Mouse (Mus musculus) gastrocnemius, postnatal 36 days (tissue): ENCODE measurements around the gene Prkce. TPM values are rescaled to one million over a fixed set of nuclear protein-coding genes. Genes with fewer than 3 reads are reported as not detected.
"Not testable (repeated sequence)": the region's sequence is repeated elsewhere in the genome, so short reads cannot be mapped to it uniquely, and the experiment has no call there.

ENCODE experiments used
- DNase-seq, 2 experiments: peaks; one replicate each; pipeline ENCODE4 v3.0.0; 2022
- intact Hi-C: fragments of 180-260 bp; cut with DNase I; formaldehyde crosslinking; loops from one replicate; pipeline ENCODE4 v1.15.1; 2025
- total RNA-seq, 2 experiments: library from RNA; stranded (reverse); gene quantifications; 2 replicates each; pipeline ENCODE4 v1.2.3; 2021

Gene Prkce
- total RNA-seq, 2 experiments from 2014 or later, result 7.9 to 8.2 TPM

GRCm38 (mm10) chr17:86460645-86461430 lies 293.3 kb downstream of the Prkce start:
- intact Hi-C loops, result no loop called here
- no peak for DNase-seq

- intact Hi-C loops, result no loop called here
- DNase-seq, result no peak
Observed at GRCm38 (mm10) chr17:86463369-86463768, 295.8 kb downstream of the Prkce start.

GRCm38 (mm10) chr17:86464197-86464596 lies 296.6 kb downstream of the Prkce start:
- intact Hi-C loops, result no loop called here
- DNase-seq, result no peak

- no peak for DNase-seq
- intact Hi-C loops, result loop anchor here (5.0 kb wide), 1 partner anchor 43 kb away; no protein-coding TSS in a partner anchor
Observed at GRCm38 (mm10) chr17:86464689-86465363, 297.2 kb downstream of the Prkce start.

- intact Hi-C loops, result loop anchor here (5.0 kb wide), 1 partner anchor 44 kb away; no protein-coding TSS in a partner anchor
- no peak for DNase-seq
Observed at GRCm38 (mm10) chr17:86465865-86466264, 298.3 kb downstream of the Prkce start.

- intact Hi-C loops, result loop anchor here (5.0 kb wide), 1 partner anchor 44 kb away; no protein-coding TSS in a partner anchor
- no peak for DNase-seq
Observed at GRCm38 (mm10) chr17:86466412-86466811, 298.8 kb downstream of the Prkce start.

GRCm38 (mm10) chr17:86466871-86467270 lies 299.3 kb downstream of the Prkce start:
- intact Hi-C loops, result loop anchor here (5.0 kb wide), 1 partner anchor 45 kb away; no protein-coding TSS in a partner anchor
- no peak for DNase-seq

GRCm38 (mm10) chr17:86467291-86467898 lies 299.8 kb downstream of the Prkce start:
- DNase-seq, result no peak
- intact Hi-C loops, result loop anchor here (5.0 kb wide), 1 partner anchor 45 kb away; no protein-coding TSS in a partner anchor

GRCm38 (mm10) chr17:86467967-86468366 lies 300.4 kb downstream of the Prkce start:
- intact Hi-C loops, result loop anchor here (5.0 kb wide), 1 partner anchor 46 kb away; no protein-coding TSS in a partner anchor
- DNase-seq, result no peak

- intact Hi-C loops, result no loop called here
- DNase-seq, result no peak
Observed at GRCm38 (mm10) chr17:86470160-86470559, 302.6 kb downstream of the Prkce start.

- DNase-seq, result no peak
- intact Hi-C loops, result no loop called here
Observed at GRCm38 (mm10) chr17:86471684-86472083, 304.1 kb downstream of the Prkce start.

GRCm38 (mm10) chr17:86476674-86477073 lies 309.1 kb downstream of the Prkce start:
- DNase-seq, result no peak
- intact Hi-C loops, result no loop called here

- DNase-seq, intact Hi-C loops: not testable (repeated sequence)
Observed at GRCm38 (mm10) chr17:86477401-86477800, 309.8 kb downstream of the Prkce start.

GRCm38 (mm10) chr17:86479406-86479805 lies 311.8 kb downstream of the Prkce start:
- no peak for DNase-seq
- intact Hi-C loops, result no loop called here

GRCm38 (mm10) chr17:86482675-86483074 lies 315.1 kb downstream of the Prkce start:
- intact Hi-C loops, result loop anchor here (1.0 to 10.0 kb wide), 2 partner anchors 424 to 562 kb away; no protein-coding TSS in a partner anchor
- DNase-seq, result no peak

GRCm38 (mm10) chr17:86484087-86484737 lies 316.6 kb downstream of the Prkce start:
- DNase-seq, result peak; percentile 67 to 79
- intact Hi-C loops, result loop anchor here (10.0 kb wide), 1 partner anchor 561 kb away; no protein-coding TSS in a partner anchor

GRCm38 (mm10) chr17:86486657-86487056 lies 319.1 kb downstream of the Prkce start:
- intact Hi-C loops, result loop anchor here (10.0 kb wide), 1 partner anchor 558 kb away; no protein-coding TSS in a partner anchor
- no peak for DNase-seq

GRCm38 (mm10) chr17:86487450-86487849 lies 319.9 kb downstream of the Prkce start:
- DNase-seq, result no peak
- intact Hi-C loops, result loop anchor here (10.0 kb wide), 1 partner anchor 557 kb away; no protein-coding TSS in a partner anchor

GRCm38 (mm10) chr17:86489827-86490226 lies 322.2 kb downstream of the Prkce start:
- intact Hi-C loops, result loop anchor here (10.0 kb wide), 1 partner anchor 555 kb away; no protein-coding TSS in a partner anchor
- DNase-seq, result no peak

- intact Hi-C loops, result loop anchor here (2.0 kb wide), 1 partner anchor 320 kb away; no protein-coding TSS in a partner anchor
- DNase-seq, result no peak
Observed at GRCm38 (mm10) chr17:86492376-86492775, 324.8 kb downstream of the Prkce start.
